Mouse (Mus musculus): ENCODE data around the gene Sfmbt1. TPM values are rescaled to one million over a fixed set of nuclear protein-coding genes. Genes with fewer than 3 reads are reported as not detected.
A peak's percentile ranks its signal among the peaks of the same experiment; 100 is the strongest.
"Not testable (repeated sequence)": the region's sequence is repeated elsewhere in the genome, so short reads cannot be mapped to it uniquely, and the experiment has no call there.

Sfmbt1 gene
- polyA plus RNA-seq, 1 experiment from 2014 or later = 6.2 TPM

GRCm38 (mm10) chr14:30711892-30712291 is 2.8 kb upstream of the Sfmbt1 start:
- 93% methylated on average over 2 of the region's 2 CpGs for WGBS
- H3K9me3 ChIP-seq (ENCODE audit: control insufficient read depth, low read length) = no peaks in the 10 kb centered on the region
- no peaks in the 10 kb centered on the region for H3K36me3 ChIP-seq (ENCODE audit: control insufficient read depth, insufficient read depth, low read length)
- H3K27me3 ChIP-seq (ENCODE audit: control insufficient read depth, insufficient read depth, low read length) = no peaks in the 10 kb centered on the region
- no peak for ATAC-seq (ENCODE audit: low FRiP score, low TSS enrichment)
- no peak overlapping the region for H3K27ac ChIP-seq (replicated peaks)
- H3K4me3 ChIP-seq (ENCODE audit: low read depth, low read length) = no peak overlapping the region
- no peak overlapping the region for H3K9ac ChIP-seq (ENCODE audit: low read length)
- DNase-seq (ENCODE audit: low spot score) = no peak
- no peak overlapping the region for H3K4me2 ChIP-seq (replicated peaks; ENCODE audit: low read depth)
- no peaks in the 10 kb centered on the region for H3K4me1 ChIP-seq (replicated peaks; ENCODE audit: control insufficient read depth, insufficient read depth)
- no peak for TF ChIP-seq EP300 (optimal IDR thresholded peaks at IDR 0.05)
- TF ChIP-seq CTCF (IDR thresholded peaks at IDR 0.05; ENCODE audit: low read depth) = no peak

- H3K4me2 ChIP-seq (replicated peaks; ENCODE audit: low read depth) = no peak overlapping the region
- ATAC-seq (ENCODE audit: low FRiP score, low TSS enrichment) = no peak
- TF ChIP-seq EP300 (optimal IDR thresholded peaks at IDR 0.05) (no peak), CTCF (IDR thresholded peaks at IDR 0.05; ENCODE audit: low read depth) (no peak)
- no peaks in the 10 kb centered on the region for H3K27me3 ChIP-seq (ENCODE audit: control insufficient read depth, insufficient read depth, low read length)
- WGBS = 81% methylated on average over 1 of the region's 1 CpGs
- DNase-seq (ENCODE audit: low spot score) = no peak
- no peak overlapping the region for H3K9ac ChIP-seq (ENCODE audit: low read length)
- no peaks in the 10 kb centered on the region for H3K36me3 ChIP-seq (ENCODE audit: control insufficient read depth, insufficient read depth, low read length)
- H3K4me1 ChIP-seq (replicated peaks; ENCODE audit: control insufficient read depth, insufficient read depth) = no peaks in the 10 kb centered on the region
- no peak overlapping the region for H3K27ac ChIP-seq (replicated peaks)
- no peak overlapping the region for H3K4me3 ChIP-seq (ENCODE audit: low read depth, low read length)
- no peaks in the 10 kb centered on the region for H3K9me3 ChIP-seq (ENCODE audit: control insufficient read depth, low read length)
These were observed 880 bp upstream of the Sfmbt1 start for GRCm38 (mm10) chr14:30713769-30714168.

- Histone ChIP-seq H3K36me3 (ENCODE audit: control insufficient read depth, insufficient read depth, low read length) (no peaks in the 10 kb centered on the region), H3K9me3 (ENCODE audit: control insufficient read depth, low read length) (no peaks in the 10 kb centered on the region), H3K27me3 (ENCODE audit: control insufficient read depth, insufficient read depth, low read length) (no peaks in the 10 kb centered on the region), H3K27ac (replicated peaks) (peak overlapping the region; percentile 91), H3K4me1 (replicated peaks; ENCODE audit: control insufficient read depth, insufficient read depth) (no peaks in the 10 kb centered on the region), H3K9ac (ENCODE audit: low read length) (peak overlapping the region; percentile 87), H3K4me3 (ENCODE audit: low read depth, low read length) (peak overlapping the region; percentile 91), H3K4me2 (replicated peaks; ENCODE audit: low read depth) (peak overlapping the region; percentile 79)
- 0% methylated on average over 51 of the region's 68 CpGs for WGBS
- ATAC-seq (ENCODE audit: low FRiP score, low TSS enrichment) (peak; percentile 76), DNase-seq (ENCODE audit: low spot score) (peak; percentile 81)
- TF ChIP-seq CTCF (IDR thresholded peaks at IDR 0.05; ENCODE audit: low read depth) (no peak), EP300 (optimal IDR thresholded peaks at IDR 0.05) (no peak)
These were observed 985 bp downstream of the Sfmbt1 start for GRCm38 (mm10) chr14:30715618-30716050.

DNA sequence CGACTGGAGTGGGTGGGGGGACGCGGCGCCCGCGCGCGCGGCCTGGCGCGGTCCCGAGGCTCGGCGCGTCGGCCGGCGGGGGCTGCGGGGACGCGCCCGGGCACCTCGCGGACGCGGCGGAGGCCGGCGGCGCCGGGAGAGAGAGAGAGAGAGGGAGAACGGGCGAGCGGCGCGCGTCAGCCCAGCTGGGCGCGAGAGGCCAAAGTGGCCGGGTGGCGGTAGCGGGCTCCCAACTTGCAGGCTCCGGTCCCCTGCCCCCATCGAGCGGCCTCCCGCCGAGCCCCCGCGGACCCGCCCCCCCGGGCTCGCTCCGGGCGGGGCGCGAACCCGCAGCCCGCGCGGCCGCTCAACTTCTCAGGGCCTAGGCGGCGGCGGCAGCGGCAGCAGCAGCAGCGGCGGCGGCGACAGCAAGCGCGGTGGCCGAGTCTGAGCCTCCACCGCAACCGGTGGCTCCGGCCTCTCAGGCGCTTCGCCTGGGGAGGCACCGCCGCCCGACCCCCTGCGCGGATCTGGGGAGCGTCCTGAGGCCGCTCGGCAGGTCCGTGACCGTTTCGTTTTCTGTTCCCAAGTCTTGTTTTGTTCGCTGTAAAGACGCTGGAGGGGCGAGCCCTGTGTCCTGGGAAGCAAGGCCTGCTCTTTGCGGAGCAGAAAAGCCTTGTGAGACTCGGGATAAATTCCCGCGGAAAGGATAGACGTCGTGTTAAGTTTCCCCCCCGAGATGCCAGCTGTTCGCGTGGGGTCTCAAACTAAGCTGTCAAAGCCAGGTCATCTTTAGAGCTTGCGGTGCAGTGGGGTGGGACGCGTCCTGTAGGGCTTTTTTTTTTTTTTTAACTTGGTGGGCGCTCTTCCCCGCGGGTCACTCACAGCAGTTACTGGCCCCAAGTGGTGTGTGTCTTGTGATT is 1.7 kb downstream of the Sfmbt1 start:
- Histone ChIP-seq H3K4me2 (replicated peaks; ENCODE audit: low read depth) (peak overlapping the region; percentile 79), H3K9ac (ENCODE audit: low read length) (peak overlapping the region; percentile 87), H3K36me3 (ENCODE audit: control insufficient read depth, insufficient read depth, low read length) (no peaks in the 10 kb centered on the region), H3K9me3 (ENCODE audit: control insufficient read depth, low read length) (no peaks in the 10 kb centered on the region), H3K27me3 (ENCODE audit: control insufficient read depth, insufficient read depth, low read length) (no peaks in the 10 kb centered on the region), H3K27ac (replicated peaks) (peak overlapping the region; percentile 91), H3K4me3 (ENCODE audit: low read depth, low read length) (peak overlapping the region; percentile 91), H3K4me1 (replicated peaks; ENCODE audit: control insufficient read depth, insufficient read depth) (no peaks in the 10 kb centered on the region)
- WGBS = 0% methylated on average over 51 of the region's 106 CpGs
- TF ChIP-seq EP300 (optimal IDR thresholded peaks at IDR 0.05) = no peak
- TF ChIP-seq CTCF (IDR thresholded peaks at IDR 0.05; ENCODE audit: low read depth) = no peak
- ATAC-seq (ENCODE audit: low FRiP score, low TSS enrichment) (peak; percentile 66), DNase-seq (ENCODE audit: low spot score) (peak; percentile 70)

DNA sequence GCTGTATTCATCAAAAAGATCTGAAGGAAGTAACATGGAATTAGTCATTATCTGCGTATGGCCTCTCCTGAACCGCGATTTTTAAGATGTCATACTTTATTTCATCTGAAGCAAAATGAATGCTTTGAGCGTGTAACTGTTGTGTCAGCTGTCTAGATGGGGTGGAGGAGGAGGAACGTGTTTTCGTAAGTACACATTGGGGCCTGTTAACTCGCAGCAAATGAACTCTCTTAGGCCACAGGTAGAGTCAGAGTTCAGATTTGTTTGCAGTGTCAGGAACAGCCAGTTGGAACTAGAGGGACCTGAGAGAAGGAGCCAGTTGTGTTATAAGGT is 2.3 kb downstream of the Sfmbt1 start:
- H3K9me3 ChIP-seq (ENCODE audit: control insufficient read depth, low read length) = no peaks in the 10 kb centered on the region
- peak overlapping the region; percentile 87 for H3K9ac ChIP-seq (ENCODE audit: low read length)
- no peak for TF ChIP-seq CTCF (IDR thresholded peaks at IDR 0.05; ENCODE audit: low read depth)
- peak overlapping the region; percentile 79 for H3K4me2 ChIP-seq (replicated peaks; ENCODE audit: low read depth)
- ATAC-seq (ENCODE audit: low FRiP score, low TSS enrichment) = 0 out of 2 replicates have a peak, but pooled peaks have one; percentile 21
- H3K4me3 ChIP-seq (ENCODE audit: low read depth, low read length) = peak overlapping the region; percentile 91
- H3K4me1 ChIP-seq (replicated peaks; ENCODE audit: control insufficient read depth, insufficient read depth) = no peaks in the 10 kb centered on the region
- 21% methylated on average over 7 of the region's 7 CpGs for WGBS
- H3K27ac ChIP-seq (replicated peaks) = no peak overlapping the region
- no peaks in the 10 kb centered on the region for H3K27me3 ChIP-seq (ENCODE audit: control insufficient read depth, insufficient read depth, low read length)
- no peaks in the 10 kb centered on the region for H3K36me3 ChIP-seq (ENCODE audit: control insufficient read depth, insufficient read depth, low read length)
- DNase-seq (ENCODE audit: low spot score) = no peak

GRCm38 (mm10) chr14:30718696-30719095 is 4.0 kb downstream of the Sfmbt1 start:
- not testable (repeated sequence) for ATAC-seq (ENCODE audit: low FRiP score, low TSS enrichment); DNase-seq (ENCODE audit: low spot score); H3K9me3 ChIP-seq (ENCODE audit: control insufficient read depth, low read length); H3K9ac ChIP-seq (ENCODE audit: low read length); H3K27me3 ChIP-seq (ENCODE audit: control insufficient read depth, insufficient read depth, low read length); H3K4me1 ChIP-seq (replicated peaks; ENCODE audit: control insufficient read depth, insufficient read depth); H3K4me2 ChIP-seq (replicated peaks; ENCODE audit: low read depth); H3K4me3 ChIP-seq (ENCODE audit: low read depth, low read length); H3K36me3 ChIP-seq (ENCODE audit: control insufficient read depth, insufficient read depth, low read length); H3K27ac ChIP-seq (replicated peaks)
- WGBS = 87% methylated on average over 1 of the region's 1 CpGs
